Mouse (Mus musculus) heart, adult 18-20 months (tissue): ENCODE data around the gene Actl9. TPM values are rescaled to one million over a fixed set of nuclear protein-coding genes. Genes with fewer than 3 reads are reported as not detected.
A peak's percentile ranks its signal among the peaks of the same experiment; 100 is the strongest.

Experiments used
- DNase-seq, 2 experiments: peaks; one replicate each; pipeline ENCODE4 v3.0.0; 2021 to 2022; ENCODE audit warnings: mixed read lengths in 1 of 2
- long read RNA-seq, 2 experiments: library from polyadenylated mRNA; stranded (forward); transcript quantifications; one replicate each; pipeline ENCODE4 v2.0.0; 2021
- total RNA-seq, 2 experiments: library from RNA; stranded (reverse); gene quantifications; 2 replicates each; pipeline ENCODE4 v1.2.3; 2021

The Actl9 gene
- not detected for total RNA-seq
- long read RNA-seq, experiment 1, result 0 reads
- long read RNA-seq, experiment 2, result 0 reads

- no peak for DNase-seq
Measured at GRCm38 (mm10) chr17:33432019-33432946, at the start of gene Actl9. TSS of gene Actl9 (plus strand) at chr17:33432896.

DNA sequence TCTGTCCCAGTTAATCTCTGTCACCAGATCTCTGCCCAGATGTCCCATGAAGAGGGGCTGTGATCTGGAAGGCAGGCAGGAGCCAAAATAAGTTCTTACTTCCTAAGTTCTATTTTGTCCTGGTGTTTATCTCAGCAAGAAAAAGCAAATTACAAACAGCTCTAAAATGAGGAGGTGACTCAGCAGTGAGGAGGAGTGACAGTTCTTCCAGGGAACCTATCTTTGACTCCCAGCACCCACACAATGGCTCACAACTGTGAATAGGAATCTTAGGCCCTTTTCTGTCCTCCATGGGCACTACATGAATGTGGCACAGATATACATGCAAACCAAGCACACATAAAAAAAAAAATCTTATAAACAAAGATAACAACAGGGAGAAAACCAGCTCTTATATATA lies 47.0 kb upstream of the Actl9 start:
- DNase-seq, result no peak

- no peak for DNase-seq
Measured at GRCm38 (mm10) chr17:33392271-33392670, 40.4 kb upstream of the Actl9 start.

- DNase-seq, result peak; percentile 95 to 96
Measured at GRCm38 (mm10) chr17:33394182-33395034, 38.3 kb upstream of the Actl9 start, which contains the start of gene Zfp101. TSS of gene Zfp101 (minus strand) at chr17:33394641.

GRCm38 (mm10) chr17:33439148-33439547 lies 6.5 kb downstream of the Actl9 start:
- DNase-seq, result peak; percentile 73 to 88

GRCm38 (mm10) chr17:33439922-33440321 lies 7.2 kb downstream of the Actl9 start:
- DNase-seq, result peak; percentile 40 to 41

DNA sequence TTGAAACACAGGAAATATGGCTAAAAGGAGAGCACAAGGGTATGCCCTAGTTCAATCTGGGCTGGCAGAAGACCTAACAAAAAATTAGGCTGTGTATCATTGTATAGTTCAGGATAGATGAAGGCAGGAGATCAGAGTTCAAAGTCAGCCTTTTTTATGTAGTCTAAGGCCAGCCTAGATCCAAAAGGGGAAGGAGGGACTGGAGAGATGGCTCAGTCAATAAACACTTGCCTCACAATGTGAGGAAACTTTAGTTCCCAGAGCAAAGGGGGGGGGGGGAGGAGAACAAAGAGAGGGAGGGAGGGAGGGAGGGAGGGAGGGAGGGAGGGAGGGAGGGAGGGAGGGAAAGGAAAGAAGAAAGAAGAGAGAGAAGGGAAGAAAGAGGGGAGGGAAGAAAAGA lies 8.5 kb downstream of the Actl9 start:
- DNase-seq, result no peak

GRCm38 (mm10) chr17:33456631-33457030 lies 23.9 kb downstream of the Actl9 start:
- no peak for DNase-seq

DNA sequence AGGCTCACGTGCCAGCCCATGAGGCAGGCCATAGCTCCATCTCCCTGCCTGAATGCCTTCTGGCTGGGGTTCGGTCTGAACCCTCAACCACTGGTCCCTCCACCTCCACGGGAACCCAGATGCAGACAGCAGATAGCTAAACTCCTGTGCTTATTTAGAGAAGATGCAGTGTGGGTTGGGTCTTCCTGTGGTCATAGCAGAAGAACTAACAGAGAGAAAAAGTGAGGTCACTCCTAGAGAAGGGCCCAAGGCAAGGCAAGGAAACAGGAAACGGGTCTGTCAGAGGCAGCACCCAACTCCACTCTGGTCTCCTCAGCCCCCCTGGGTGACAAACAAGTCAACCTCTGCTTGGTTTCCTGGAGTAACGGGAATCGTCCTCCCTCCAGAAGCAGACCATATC lies 38.5 kb downstream of the Actl9 start:
- no peak for DNase-seq

Other genes starting within 250 kb of the Actl9 start
- not detected for gene Olfr239, start 241.6 kb upstream of the Actl9 start, total RNA-seq
- under 1 TPM; 0.15 TPM for gene Olfr1564, start 211.2 kb upstream of the Actl9 start, total RNA-seq
- 1 to 10 TPM; 7.7 to 9.9 TPM for gene Zfp955a, start 177.8 kb upstream of the Actl9 start, total RNA-seq
- not detected for gene Olfr63, start 168.2 kb upstream of the Actl9 start, total RNA-seq
- 1 to 10 TPM; 9.1 to 9.4 TPM for gene Zfp955b, start 143.4 kb upstream of the Actl9 start, total RNA-seq
- gene Zfp81, start 74.0 kb upstream of the Actl9 start, total RNA-seq, result 1 to 10 TPM; 4.9 to 5.0 TPM
- gene Zfp101, start 38.3 kb upstream of the Actl9 start, total RNA-seq, result 1 to 10 TPM; 2.5 to 5.4 TPM
- gene Adamts10, start 91.3 kb downstream of the Actl9 start, total RNA-seq, result 1 to 10 TPM; 7.8 to 9.4 TPM
- gene Myo1f, start 122.8 kb downstream of the Actl9 start, total RNA-seq, result 1 to 10 TPM; 1.9 to 3.0 TPM
- 1 to 10 TPM; 7.9 to 9.9 TPM for gene Zfp414, start 196.2 kb downstream of the Actl9 start, total RNA-seq
- under 1 TPM; 0.10 to 0.31 TPM for gene Pram1, start 205.2 kb downstream of the Actl9 start, total RNA-seq